Mouse (Mus musculus) MEL (cell line): ENCODE results near the gene Serp2. TPM values are rescaled to one million over a fixed set of nuclear protein-coding genes. Genes with fewer than 3 reads are reported as not detected.

Experiments
- DNase-seq: peaks from one replicate; pipeline ENCODE4 v3.0.0; 2011; ENCODE audit warnings: low read depth, low spot score
- H3K27ac ChIP-seq: 2 replicates; pipeline ENCODE4 v1.5.1; 2012; ENCODE audit warnings: low read depth, mild to moderate bottlenecking, control low read depth, low read length, moderate library complexity; ENCODE audit not compliant: control insufficient read depth
- H3K27me3 ChIP-seq, 2 experiments: fragments of 150-350 bp in 1 of 2; sonication (generic) in 1 of 2; 2 replicates each; pipeline ENCODE4 v1.6.1; 2012; ENCODE audit warnings: low read length in 2 of 2, mild to moderate bottlenecking in 2 of 2, improper control_type of control experiment in 1 of 2, moderate library complexity in 1 of 2; ENCODE audit not compliant: insufficient read depth in 2 of 2, control insufficient read depth in 1 of 2
- H3K36me3 ChIP-seq, 2 experiments: 2 replicates each; pipeline ENCODE4 v1.6.1; 2012 to 2014; ENCODE audit warnings: low read length in 2 of 2, improper control_type of control experiment in 1 of 2, inconsistent platforms in 1 of 2, mild to moderate bottlenecking in 1 of 2; ENCODE audit not compliant: insufficient read depth in 2 of 2, control insufficient read depth in 1 of 2
- H3K4me1 ChIP-seq, 2 experiments: fragments of 150-350 bp in 1 of 2; sonication (generic) in 1 of 2; 2 replicates each; pipeline ENCODE4 v1.6.1; 2012; ENCODE audit warnings: low read length in 2 of 2, improper control_type of control experiment in 1 of 2, mild to moderate bottlenecking in 1 of 2; ENCODE audit not compliant: insufficient read depth in 2 of 2, control insufficient read depth in 1 of 2
- H3K4me3 ChIP-seq, 2 experiments: fragments of 150-350 bp in 1 of 2; sonication (generic) in 1 of 2; 2 replicates each; pipeline ENCODE4 v1.5.1; 2012; ENCODE audit warnings: low read depth in 2 of 2, low read length in 2 of 2, mild to moderate bottlenecking in 2 of 2, moderate library complexity in 2 of 2, control low read depth in 1 of 2, improper control_type of control experiment in 1 of 2; ENCODE audit not compliant: control insufficient read depth in 1 of 2, insufficient read depth in 1 of 2
- H3K79me2 ChIP-seq: 2 replicates; pipeline ENCODE4 v1.6.1; 2012; ENCODE audit warnings: mild to moderate bottlenecking, low read length, moderate library complexity; ENCODE audit not compliant: control insufficient read depth, poor library complexity, insufficient read depth
- H3K9ac ChIP-seq: 2 replicates; pipeline ENCODE4 v1.6.1; 2012; ENCODE audit warnings: low read depth, mild to moderate bottlenecking, control low read depth, low read length, moderate library complexity; ENCODE audit not compliant: control insufficient read depth, poor library complexity, severe bottlenecking
- H3K9me3 ChIP-seq: fragments of 150-350 bp; sonication (generic); replicated peaks from 2 replicates; pipeline ENCODE4 v1.6.1; 2012; ENCODE audit warnings: mild to moderate bottlenecking, low read length, improper control_type of control experiment, moderate library complexity; ENCODE audit not compliant: insufficient read depth
- BHLHE40 ChIP-seq: IDR thresholded peaks from 2 replicates; pipeline ENCODE4 v1.6.1; 2012; ENCODE audit warnings: low read depth, mild to moderate bottlenecking, inconsistent platforms, low read length, improper control_type of control experiment, borderline replicate concordance
- CHD1 ChIP-seq: IDR thresholded peaks from 2 replicates; pipeline ENCODE4 v1.6.1; 2012; ENCODE audit warnings: low read depth, mild to moderate bottlenecking, inconsistent platforms, low read length, improper control_type of control experiment
- ELF1 ChIP-seq: IDR thresholded peaks from 2 replicates; pipeline ENCODE4 v1.6.1; 2014; ENCODE audit warnings: low read depth, mild to moderate bottlenecking, inconsistent platforms, low read length, improper control_type of control experiment, moderate library complexity
- HCFC1 ChIP-seq: IDR thresholded peaks from 2 replicates; pipeline ENCODE4 v1.6.1; 2012; ENCODE audit warnings: low read depth, mild to moderate bottlenecking, inconsistent platforms, low read length, improper control_type of control experiment, moderate library complexity
- JUND ChIP-seq: IDR thresholded peaks from 2 replicates; pipeline ENCODE4 v1.6.1; 2011; ENCODE audit warnings: low read depth, mild to moderate bottlenecking, improper control_type of control experiment, low read length
- KAT2A ChIP-seq: conservative IDR thresholded peaks from 2 replicates; pipeline ENCODE4 v1.6.1; 2012; ENCODE audit warnings: low read depth, low read length, improper control_type of control experiment, inconsistent platforms
- MAFK ChIP-seq: IDR thresholded peaks from 2 replicates; pipeline ENCODE4 v1.6.1; 2011; ENCODE audit warnings: low read depth, mild to moderate bottlenecking, low read length, improper control_type of control experiment, borderline replicate concordance
- MAX ChIP-seq: IDR thresholded peaks from 2 replicates; pipeline ENCODE4 v1.6.1; 2011; ENCODE audit warnings: low read length, improper control_type of control experiment
- MAZ ChIP-seq: IDR thresholded peaks from 2 replicates; pipeline ENCODE4 v1.6.1; 2012; ENCODE audit warnings: low read depth, mild to moderate bottlenecking, inconsistent platforms, low read length, improper control_type of control experiment
- MEF2A ChIP-seq: IDR thresholded peaks from 2 replicates; pipeline ENCODE4 v1.6.1; 2014; ENCODE audit warnings: low read depth, mild to moderate bottlenecking, inconsistent platforms, low read length, improper control_type of control experiment; ENCODE audit not compliant: poor library complexity, insufficient replicate concordance, severe bottlenecking; ENCODE audit errors: extremely low read depth
- MXI1 ChIP-seq: IDR thresholded peaks from 2 replicates; pipeline ENCODE4 v1.6.1; 2011; ENCODE audit warnings: mild to moderate bottlenecking, low read depth, low read length, improper control_type of control experiment
- NELFE ChIP-seq: IDR thresholded peaks from 2 replicates; pipeline ENCODE4 v1.6.1; 2011; ENCODE audit warnings: low read depth, low read length, improper control_type of control experiment
- POLR2A ChIP-seq, 2 experiments: IDR thresholded peaks; 2 replicates each; pipeline ENCODE4 v1.6.1; 2011 to 2012; ENCODE audit warnings: low read length in 2 of 2, mild to moderate bottlenecking in 2 of 2, control low read depth in 1 of 2, improper control_type of control experiment in 1 of 2, low read depth in 1 of 2, moderate library complexity in 1 of 2; ENCODE audit not compliant: control insufficient read depth in 1 of 2, insufficient read depth in 1 of 2, poor library complexity in 1 of 2
- RCOR1 ChIP-seq: IDR thresholded peaks from 2 replicates; pipeline ENCODE4 v1.6.1; 2012; ENCODE audit warnings: low read depth, mild to moderate bottlenecking, inconsistent platforms, low read length, improper control_type of control experiment
- SIN3A ChIP-seq: IDR thresholded peaks from 2 replicates; pipeline ENCODE4 v1.6.1; 2012; ENCODE audit warnings: low read length, improper control_type of control experiment, inconsistent platforms
- SMC3 ChIP-seq: IDR thresholded peaks from 2 replicates; pipeline ENCODE4 v1.6.1; 2011; ENCODE audit warnings: low read depth, low read length, improper control_type of control experiment
- TAL1 ChIP-seq: IDR thresholded peaks from 2 replicates; pipeline ENCODE4 v1.6.1; 2012; ENCODE audit warnings: mild to moderate bottlenecking, inconsistent platforms, low read length, moderate library complexity, mixed read lengths
- UBTF ChIP-seq: IDR thresholded peaks from 2 replicates; pipeline ENCODE4 v1.6.1; 2012; ENCODE audit warnings: low read depth, mild to moderate bottlenecking, inconsistent platforms, low read length, improper control_type of control experiment, moderate library complexity, borderline replicate concordance; ENCODE audit not compliant: insufficient read depth
- USF1 ChIP-seq: IDR thresholded peaks from 2 replicates; pipeline ENCODE4 v1.6.1; 2014; ENCODE audit warnings: low read depth, mild to moderate bottlenecking, inconsistent platforms, low read length, improper control_type of control experiment, moderate library complexity
- USF2 ChIP-seq, 2 experiments: IDR thresholded peaks; 2 replicates each; pipeline ENCODE4 v1.6.1; 2011 to 2012; ENCODE audit warnings: improper control_type of control experiment in 2 of 2, low read length in 2 of 2, borderline replicate concordance in 1 of 2, inconsistent platforms in 1 of 2, low read depth in 1 of 2, mild to moderate bottlenecking in 1 of 2; ENCODE audit not compliant: insufficient read depth in 1 of 2
- ZC3H11A ChIP-seq: IDR thresholded peaks from 2 replicates; pipeline ENCODE4 v1.6.1; 2012; ENCODE audit warnings: low read depth, mild to moderate bottlenecking, inconsistent platforms, low read length, improper control_type of control experiment
- polyA plus RNA-seq, 2 experiments: library from polyadenylated mRNA; stranded (reverse) in 1 of 2; unstranded in 1 of 2; fragments of >175 nt in 1 of 2; fragments of >200 nt in 1 of 2; gene quantifications; 2 replicates each; pipeline versions ENCODE4 v1.2.1 to v1.2.4; 2012; ENCODE audit warnings: low replicate concordance in 2 of 2, low read depth in 1 of 2; ENCODE audit not compliant: insufficient read length in 2 of 2, insufficient read depth in 1 of 2, missing spikeins in 1 of 2
- total RNA-seq: library from RNA; depleted of rRNA; stranded (reverse); fragments of 300-350 nt; gene quantifications from 2 replicates; pipeline ENCODE4 v1.2.3, GENCODE M21; 2012

The Serp2 gene
- total and polyA plus RNA-seq, 3 experiments = 0.42 to 0.56 TPM; not detected in 1

DNA sequence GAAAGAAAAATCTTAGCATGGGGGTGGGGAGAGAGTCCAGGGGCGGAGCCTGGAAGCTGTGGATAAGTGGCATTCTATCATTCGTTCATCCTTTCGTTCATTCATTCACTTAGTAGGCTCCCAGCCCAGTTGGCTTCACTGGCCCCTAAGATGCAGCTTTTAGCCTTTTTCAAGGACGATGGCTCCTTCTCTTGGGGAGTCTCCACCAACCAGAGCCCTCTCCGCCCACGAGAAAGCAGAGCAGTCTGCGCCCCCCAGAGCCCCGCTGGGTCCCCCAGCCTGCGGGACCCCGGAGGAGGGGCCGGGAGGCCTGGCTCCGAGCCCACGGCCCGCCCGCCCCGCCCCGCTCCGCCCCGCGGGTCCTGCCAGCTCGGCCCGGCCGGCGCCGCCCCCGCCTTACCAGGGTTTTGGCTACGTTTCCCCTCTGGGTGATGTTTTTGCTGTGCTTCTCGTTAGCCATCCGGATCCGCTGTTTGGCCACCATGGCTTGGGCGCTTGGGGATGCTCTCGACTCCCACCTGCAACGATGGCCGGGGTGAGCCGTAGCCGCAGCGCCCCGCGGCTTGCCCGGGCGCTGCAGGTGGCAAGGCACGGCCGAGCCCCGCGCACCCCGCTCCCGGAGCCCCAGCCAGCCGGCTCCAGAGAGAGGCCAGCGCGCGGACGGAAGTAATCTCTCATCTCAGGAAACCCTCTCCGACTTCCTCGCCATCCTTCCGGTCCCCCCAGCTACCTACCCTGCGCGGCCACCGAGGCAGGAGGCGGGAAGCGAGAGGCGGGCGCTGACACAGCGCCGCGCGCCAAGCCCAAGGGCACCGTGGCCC lies 448 bp downstream of the Serp2 start:
- Histone ChIP-seq H3K79me2 (no peaks in the 10 kb centered on the region), H3K9me3 (no peaks in the 10 kb centered on the region), H3K27me3 (peaks cover 16 to 18% of the 10 kb centered on the region in 2 experiments), H3K9ac (no peak overlapping the region), H3K27ac (no peak overlapping the region), H3K4me1 (peaks cover 0 to 8% of the 10 kb centered on the region in 2 experiments; a peak in 2 of 4 replicates), H3K4me3 (peak overlapping the region; percentile 23 to 45; a peak in 3 of 4 replicates), H3K36me3 (no peaks in the 10 kb centered on the region)
- TF ChIP-seq UBTF (no peak), MEF2A (no peak), BHLHE40 (no peak), RCOR1 (no peak), ELF1 (no peak), JUND (no peak), CHD1 (no peak), MXI1 (no peak), KAT2A (no peak)
- peak; percentile 19 for DNase-seq

DNA sequence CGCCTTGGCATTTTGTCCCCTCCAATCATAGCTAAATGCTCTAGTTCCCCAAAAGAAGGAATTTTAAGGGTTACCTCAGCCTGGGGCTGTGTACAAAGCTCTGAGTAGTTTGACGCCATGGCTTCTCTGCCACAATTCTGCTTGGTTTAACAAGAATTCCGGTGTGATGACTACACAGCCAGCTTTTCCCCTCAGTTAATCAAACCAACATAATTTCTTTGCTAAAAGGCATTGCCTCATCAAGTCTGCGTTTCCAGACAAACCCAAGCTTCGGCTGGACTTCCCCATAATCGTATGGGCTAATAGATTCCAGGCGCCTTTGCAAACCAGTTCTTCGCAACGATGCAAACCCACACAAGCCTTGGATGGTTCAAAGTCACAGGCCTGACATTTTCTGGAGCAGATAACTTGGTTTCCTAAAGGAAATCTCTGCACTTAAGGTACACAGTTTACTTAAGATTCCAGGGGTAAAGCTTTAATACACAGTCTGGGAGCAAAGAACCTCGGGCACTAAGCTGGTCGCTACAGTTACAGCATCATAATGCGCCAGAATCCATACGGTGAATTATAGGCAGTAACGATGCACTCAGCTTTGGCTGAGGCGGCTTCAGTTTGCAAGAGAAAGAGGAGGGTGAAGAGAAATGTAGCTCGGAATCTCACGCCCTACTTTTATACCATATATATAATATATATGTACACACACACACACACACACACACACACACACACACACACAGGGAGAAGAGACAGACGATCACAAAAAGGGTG lies 1.2 kb downstream of the Serp2 start:
- Histone ChIP-seq H3K9ac (no peak overlapping the region), H3K79me2 (no peaks in the 10 kb centered on the region), H3K27me3 (peaks cover 18% of the 10 kb centered on the region in 2 experiments), H3K4me1 (peaks cover 0 to 8% of the 10 kb centered on the region in 2 experiments; a peak in 2 of 4 replicates), H3K36me3 (no peaks in the 10 kb centered on the region), H3K27ac (no peak overlapping the region), H3K9me3 (no peaks in the 10 kb centered on the region), H3K4me3 (no peak overlapping the region)
- no peak for DNase-seq
- TF ChIP-seq UBTF (no peak), RCOR1 (no peak), USF1 (no peak), USF2 (IDR thresholded peaks at IDR 0.05; ENCODE audit: borderline replicate concordance in 1 of 2, insufficient read depth in 1 of 2, low read depth in 1 of 2, low read length in 2 of 2) (no peak), MXI1 (no peak), ELF1 (no peak), HCFC1 (no peak), NELFE (no peak), SIN3A (no peak), JUND (no peak), MAX (no peak), POLR2A (IDR thresholded peaks at IDR 0.05; ENCODE audit: control insufficient read depth in 1 of 2, insufficient read depth in 1 of 2, low read depth in 1 of 2, low read length in 2 of 2, poor library complexity in 1 of 2) (no peak), MAZ (no peak), CHD1 (no peak), KAT2A (no peak), TAL1 (no peak), MEF2A (no peak), ZC3H11A (no peak), SMC3 (no peak), MAFK (no peak)
